Mouse (Mus musculus): ENCODE data around the gene Psmd12.

Gene Psmd12

GRCm38 (mm10) chr11:107510362-107511269, 31.3 kb downstream of the Psmd12 start:
- DNase-seq (ENCODE audit: low read depth, low spot score) = peak; percentile 14

- peak; percentile 60 for DNase-seq (ENCODE audit: low read depth, low spot score)
These were observed 32.7 kb downstream of the Psmd12 start for GRCm38 (mm10) chr11:107511954-107512353.

- DNase-seq (ENCODE audit: low read depth, low spot score) = no peak
These were observed 33.8 kb downstream of the Psmd12 start for GRCm38 (mm10) chr11:107513047-107513446.

- DNase-seq (ENCODE audit: low read depth, low spot score) = no peak
These were observed 37.1 kb downstream of the Psmd12 start for GRCm38 (mm10) chr11:107516387-107516786.

- no peak for DNase-seq (ENCODE audit: low read depth, low spot score)
These were observed 39.6 kb downstream of the Psmd12 start for GRCm38 (mm10) chr11:107518645-107519429.

- DNase-seq (ENCODE audit: low read depth, low spot score) = no peak
These were observed 41.9 kb downstream of the Psmd12 start for GRCm38 (mm10) chr11:107521153-107521552.

- DNase-seq (ENCODE audit: low read depth, low spot score) = no peak
These were observed 45.7 kb downstream of the Psmd12 start for GRCm38 (mm10) chr11:107524966-107525365.

GRCm38 (mm10) chr11:107527632-107528031, 48.3 kb downstream of the Psmd12 start:
- DNase-seq (ENCODE audit: low read depth, low spot score) = no peak

- no peak for DNase-seq (ENCODE audit: low read depth, low spot score)
These were observed 50.0 kb downstream of the Psmd12 start for GRCm38 (mm10) chr11:107529320-107529719.

- no peak for DNase-seq (ENCODE audit: low read depth, low spot score)
These were observed 52.2 kb downstream of the Psmd12 start for GRCm38 (mm10) chr11:107531445-107531844.

GRCm38 (mm10) chr11:107532271-107532670, 53.0 kb downstream of the Psmd12 start:
- DNase-seq (ENCODE audit: low read depth, low spot score) = no peak

GRCm38 (mm10) chr11:107538994-107539393, 59.7 kb downstream of the Psmd12 start:
- DNase-seq (ENCODE audit: low read depth, low spot score) = no peak

- DNase-seq (ENCODE audit: low read depth, low spot score) = no peak
These were observed 61.1 kb downstream of the Psmd12 start for GRCm38 (mm10) chr11:107540339-107540738.

- no peak for DNase-seq (ENCODE audit: low read depth, low spot score)
These were observed 66.6 kb downstream of the Psmd12 start for GRCm38 (mm10) chr11:107545747-107546476.

- DNase-seq (ENCODE audit: low read depth, low spot score) = peak; percentile 31
These were observed 67.5 kb downstream of the Psmd12 start for GRCm38 (mm10) chr11:107546667-107547301.

- peak; percentile 72 for DNase-seq (ENCODE audit: low read depth, low spot score)
These were observed 68.3 kb downstream of the Psmd12 start, which contains the start of gene Helz for GRCm38 (mm10) chr11:107547351-107548203. Helz (plus strand) TSS chr11:107547930.

GRCm38 (mm10) chr11:107548204-107548975, 69.1 kb downstream of the Psmd12 start:
- DNase-seq (ENCODE audit: low read depth, low spot score) = no peak

Data from embryo, embryonic 11.5 days (tissue).